Mouse (Mus musculus): ENCODE data around the gene Radil. TPM values are rescaled to one million over a fixed set of nuclear protein-coding genes. Genes with fewer than 3 reads are reported as not detected.

Gene Radil
- polyA plus RNA-seq, 1 experiment from 2014 or later: 7.9 TPM

DNA sequence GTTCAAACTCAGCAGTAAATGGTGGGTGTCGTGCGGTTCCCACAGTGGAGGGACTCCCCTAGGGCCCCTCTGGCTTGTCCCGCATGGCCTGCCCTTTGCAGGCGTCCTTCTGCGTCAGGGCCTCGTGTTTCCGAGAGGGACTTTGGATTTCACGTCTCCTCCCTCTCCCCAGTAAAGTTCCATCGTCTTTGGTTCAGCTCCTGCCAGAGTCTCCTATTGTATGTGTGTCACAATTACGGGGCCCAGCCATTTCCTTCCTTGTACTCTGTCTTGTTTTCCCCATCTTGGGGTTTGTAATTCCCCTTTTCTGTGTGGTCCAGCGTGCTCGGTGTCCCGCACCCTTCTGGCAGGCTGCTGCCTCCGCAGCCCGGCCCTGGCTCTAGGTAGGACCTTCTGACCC is 107.4 kb downstream of the Radil start:
- H3K4me3 ChIP-seq (replicated peaks): no peak overlapping the region
- WGBS: 78% methylated on average over 15 of the region's 15 CpGs
- H3K4me2 ChIP-seq (replicated peaks): no peak overlapping the region
- no peaks in the 10 kb centered on the region for H3K36me3 ChIP-seq
- H3K4me1 ChIP-seq: peaks cover 81% of the 10 kb centered on the region
- 0 out of 2 replicates have a peak overlapping the region, but pooled peaks have one; percentile 44 for H3K27ac ChIP-seq (replicated peaks)
- H3K9ac ChIP-seq: no peak overlapping the region
- H3K27me3 ChIP-seq: no peaks in the 10 kb centered on the region
- H3K9me3 ChIP-seq (replicated peaks): no peaks in the 10 kb centered on the region
- ATAC-seq (ENCODE audit: insufficient number of reproducible peaks, low FRiP score, low TSS enrichment, low read depth): no peak

DNA sequence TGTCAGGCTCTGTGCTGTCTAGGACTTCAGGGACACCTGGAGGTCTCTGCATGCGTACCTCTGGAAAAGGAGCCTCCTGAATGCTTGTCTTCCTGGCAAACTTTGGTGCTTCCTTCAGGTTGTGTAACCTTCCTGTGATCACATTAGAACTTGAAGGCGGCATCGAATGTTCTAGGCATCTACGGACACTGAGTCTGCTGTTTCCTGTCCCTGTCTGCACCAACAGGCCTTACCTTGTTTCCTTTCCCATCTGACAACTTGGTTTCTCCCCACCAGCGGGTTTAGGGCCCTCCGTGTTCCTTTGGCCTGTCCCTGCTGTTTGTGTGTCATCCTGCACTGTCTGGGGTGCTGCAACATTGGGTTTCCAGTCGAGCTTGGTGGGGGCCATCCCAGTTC is 108.9 kb downstream of the Radil start:
- no peaks in the 10 kb centered on the region for H3K9me3 ChIP-seq (replicated peaks)
- ATAC-seq (ENCODE audit: insufficient number of reproducible peaks, low FRiP score, low TSS enrichment, low read depth): no peak
- H3K4me3 ChIP-seq (replicated peaks): no peak overlapping the region
- 78% methylated on average over 7 of the region's 7 CpGs for WGBS
- peaks cover 85% of the 10 kb centered on the region for H3K4me1 ChIP-seq
- H3K9ac ChIP-seq: no peak overlapping the region
- H3K27ac ChIP-seq (replicated peaks): peak overlapping the region; percentile 96
- H3K4me2 ChIP-seq (replicated peaks): no peak overlapping the region
- no peaks in the 10 kb centered on the region for H3K27me3 ChIP-seq
- peaks cover 6% of the 10 kb centered on the region; the same call in 1 of the 2 replicates for H3K36me3 ChIP-seq

DNA sequence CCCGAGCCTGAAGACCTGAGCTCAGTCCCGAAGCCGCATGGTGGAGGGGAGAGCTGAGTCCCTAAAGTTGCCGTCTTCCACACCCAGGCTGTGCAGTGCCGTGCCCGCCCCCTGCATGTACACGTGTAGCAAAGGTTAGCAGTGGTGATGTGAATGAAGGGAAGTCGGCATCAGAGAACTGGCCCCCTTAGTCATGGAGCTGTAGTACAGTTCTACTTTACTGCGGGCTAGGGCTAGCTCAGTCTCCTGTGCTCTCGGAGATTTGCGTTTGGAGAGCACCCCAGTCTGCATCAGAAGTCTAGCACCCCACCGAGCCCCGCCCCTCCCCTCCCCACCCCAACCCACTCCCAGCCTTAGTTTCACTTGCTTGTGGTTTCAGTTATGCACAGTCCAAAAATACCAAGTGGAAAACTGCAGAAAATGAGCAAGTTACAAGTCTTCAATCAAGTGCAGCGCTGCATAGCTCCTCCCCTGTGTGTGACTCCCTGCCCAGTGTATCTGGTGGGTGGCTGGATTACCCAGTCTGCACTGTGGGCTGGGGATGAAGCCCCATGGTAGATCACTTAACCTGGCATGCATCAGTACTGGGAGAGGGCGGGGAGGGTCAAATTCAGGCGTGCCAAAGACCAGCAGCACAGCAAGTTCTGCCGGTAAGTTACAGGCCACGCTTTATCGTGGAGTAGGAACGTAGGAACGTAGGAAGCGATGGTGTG is 109.4 kb downstream of the Radil start:
- no peak overlapping the region for H3K9ac ChIP-seq
- 0 out of 2 replicates have a peak, but pooled peaks have one; percentile 34 for ATAC-seq (ENCODE audit: insufficient number of reproducible peaks, low FRiP score, low TSS enrichment, low read depth)
- no peaks in the 10 kb centered on the region for H3K27me3 ChIP-seq
- peaks cover 8% of the 10 kb centered on the region; the same call in 1 of the 2 replicates for H3K36me3 ChIP-seq
- peak overlapping the region; percentile 66 for H3K4me2 ChIP-seq (replicated peaks)
- no peaks in the 10 kb centered on the region for H3K9me3 ChIP-seq (replicated peaks)
- H3K4me3 ChIP-seq (replicated peaks): peak overlapping the region; percentile 35; the same call in 1 of the 2 replicates
- peaks cover 88% of the 10 kb centered on the region for H3K4me1 ChIP-seq
- H3K27ac ChIP-seq (replicated peaks): peak overlapping the region; percentile 96
- WGBS: 33% methylated on average over 22 of the region's 22 CpGs

DNA sequence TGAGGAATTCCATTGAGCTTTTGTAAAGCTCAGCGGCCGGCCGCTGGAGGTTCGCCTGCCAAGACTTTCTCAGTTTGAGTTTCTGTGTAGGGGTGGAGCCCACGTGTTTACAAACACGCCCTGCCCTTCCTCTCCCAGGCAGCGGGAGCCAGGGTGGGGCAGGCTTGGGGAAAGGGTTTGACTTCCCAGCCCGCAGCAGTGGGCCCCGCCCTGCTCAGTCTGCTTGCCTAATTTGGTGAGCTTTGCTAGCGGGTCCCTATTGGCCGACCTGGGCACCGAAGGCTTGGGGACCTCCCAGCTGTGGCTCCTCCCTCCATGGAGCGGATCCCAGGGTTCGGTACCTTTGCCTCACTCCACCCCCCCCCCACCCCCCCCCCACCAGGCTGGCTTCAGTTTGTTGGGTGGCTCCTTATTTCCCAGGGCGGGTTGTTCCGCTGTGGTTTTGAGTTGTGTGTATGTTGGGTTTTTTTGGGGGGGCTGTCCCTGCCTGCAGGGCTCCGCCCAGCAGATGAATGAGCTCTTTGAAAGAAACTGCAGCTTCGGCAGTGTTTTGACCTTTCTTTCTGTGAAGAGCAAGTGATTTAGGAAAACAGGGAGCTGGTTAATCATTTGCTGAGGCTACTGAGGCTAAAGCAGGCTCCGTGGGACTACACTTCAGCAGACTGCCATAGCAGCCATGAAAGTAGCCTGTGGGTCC is 110.3 kb downstream of the Radil start:
- H3K27me3 ChIP-seq: no peaks in the 10 kb centered on the region

DNA sequence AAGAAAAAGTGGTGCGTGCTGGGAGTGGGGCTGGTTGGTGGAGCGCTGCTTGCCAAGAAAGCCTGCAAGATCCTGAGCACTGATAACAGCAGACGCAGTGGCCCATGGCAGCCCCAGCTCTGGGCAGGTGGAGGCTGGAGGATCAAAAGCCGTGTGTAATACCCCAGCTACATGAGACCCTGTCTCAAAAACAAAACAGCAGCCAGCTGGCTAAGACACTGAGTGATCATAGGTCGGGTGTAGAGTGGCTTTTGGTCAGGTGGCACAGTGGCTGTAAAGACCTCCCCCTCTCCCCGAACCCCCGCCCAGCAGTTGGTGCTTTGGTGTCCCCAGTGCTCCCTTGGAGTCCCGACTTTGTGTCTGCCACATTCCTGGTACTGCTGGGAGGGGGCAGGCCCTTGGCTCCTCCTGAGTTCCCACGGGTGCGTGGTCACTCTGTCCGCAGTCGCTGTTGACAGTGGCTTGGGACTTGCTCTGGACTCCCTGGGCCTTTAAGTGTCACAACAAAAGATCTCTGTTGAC is 110.9 kb downstream of the Radil start:
- peak; percentile 9 for ATAC-seq (ENCODE audit: insufficient number of reproducible peaks, low FRiP score, low TSS enrichment, low read depth)
- H3K9ac ChIP-seq: no peak overlapping the region
- H3K4me2 ChIP-seq (replicated peaks): peak overlapping the region; percentile 66
- H3K9me3 ChIP-seq (replicated peaks): no peaks in the 10 kb centered on the region
- H3K27ac ChIP-seq (replicated peaks): peak overlapping the region; percentile 96
- peaks cover 23% of the 10 kb centered on the region for H3K36me3 ChIP-seq
- peak overlapping the region; percentile 35 for H3K4me3 ChIP-seq (replicated peaks)
- WGBS: 3% methylated on average over 12 of the region's 12 CpGs
- H3K27me3 ChIP-seq: no peaks in the 10 kb centered on the region
- H3K4me1 ChIP-seq: peaks cover 79% of the 10 kb centered on the region

More for the DNA sequence above, 110.3 kb downstream of the Radil start:
- no peak overlapping the region for H3K9ac ChIP-seq
- peak; percentile 96 for ATAC-seq (ENCODE audit: insufficient number of reproducible peaks, low FRiP score, low TSS enrichment, low read depth)
- H3K4me2 ChIP-seq (replicated peaks): peak overlapping the region; percentile 66
- H3K4me1 ChIP-seq: peaks cover 85% of the 10 kb centered on the region
- peak overlapping the region; percentile 35 for H3K4me3 ChIP-seq (replicated peaks)
- peak overlapping the region; percentile 96 for H3K27ac ChIP-seq (replicated peaks)
- H3K9me3 ChIP-seq (replicated peaks): no peaks in the 10 kb centered on the region
- H3K36me3 ChIP-seq: peaks cover 17% of the 10 kb centered on the region
- WGBS: under 1% methylated on average over 19 of the region's 19 CpGs

DNA sequence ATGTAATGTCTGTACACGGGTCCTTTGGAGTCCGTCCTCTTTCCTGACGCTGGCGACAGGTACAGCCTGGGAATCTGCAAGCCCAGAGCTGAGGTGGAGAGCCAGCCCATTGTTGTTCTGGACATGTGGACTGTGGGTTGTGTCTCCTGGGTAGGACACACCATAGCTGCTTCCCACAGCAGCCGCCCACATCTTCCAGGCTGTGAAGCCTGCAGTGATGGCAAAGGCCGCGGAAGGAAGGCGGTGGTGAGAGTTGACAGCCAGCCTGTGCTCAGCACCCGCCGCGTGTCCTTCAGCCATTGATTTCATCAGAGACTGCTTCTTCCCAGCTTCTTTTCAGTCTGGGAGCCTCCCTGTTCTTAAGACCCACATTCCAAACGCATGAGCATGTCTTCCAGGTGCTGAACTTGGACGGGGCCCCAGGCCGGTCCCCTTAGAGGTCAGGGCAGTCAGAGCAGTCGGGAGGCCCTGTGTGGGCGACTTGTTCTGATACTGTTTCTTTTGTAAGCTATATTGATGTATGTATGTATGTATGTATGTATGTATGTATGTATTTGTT is 112.4 kb downstream of the Radil start:
- Histone ChIP-seq H3K36me3 (peaks cover 26% of the 10 kb centered on the region), H3K4me1 (peaks cover 74% of the 10 kb centered on the region), H3K27ac (replicated peaks) (0 out of 2 replicates have a peak overlapping the region, but pooled peaks have one; percentile 96), H3K9me3 (replicated peaks) (no peaks in the 10 kb centered on the region), H3K4me2 (replicated peaks) (no peak overlapping the region), H3K27me3 (no peaks in the 10 kb centered on the region), H3K4me3 (replicated peaks) (no peak overlapping the region), H3K9ac (no peak overlapping the region)
- WGBS: 87% methylated on average over 16 of the region's 16 CpGs
- no peak for ATAC-seq (ENCODE audit: insufficient number of reproducible peaks, low FRiP score, low TSS enrichment, low read depth)

DNA sequence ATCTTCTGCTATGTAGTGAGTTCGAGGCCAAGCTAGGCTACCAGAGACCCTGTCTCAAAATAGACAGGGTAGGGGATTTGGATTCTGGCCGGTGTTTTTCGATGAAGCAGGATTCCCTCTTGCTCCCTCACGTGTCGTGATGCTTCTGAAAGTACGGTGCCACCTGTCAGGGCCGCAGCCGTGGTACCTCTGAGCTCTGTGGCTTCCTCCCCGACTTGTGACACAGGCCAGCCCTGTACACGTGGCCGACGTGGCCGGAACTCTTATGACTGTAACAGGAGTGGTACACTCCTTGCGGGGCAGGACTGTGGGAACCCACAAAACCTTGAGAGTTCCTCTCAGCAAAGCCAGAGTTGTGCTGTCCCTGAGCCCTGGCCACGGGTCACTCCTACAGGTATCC is 115.2 kb downstream of the Radil start:
- ATAC-seq (ENCODE audit: insufficient number of reproducible peaks, low FRiP score, low TSS enrichment, low read depth): no peak
- no peaks in the 10 kb centered on the region for H3K9me3 ChIP-seq (replicated peaks)
- H3K4me3 ChIP-seq (replicated peaks): no peak overlapping the region
- peaks cover 76% of the 10 kb centered on the region for H3K4me1 ChIP-seq
- no peak overlapping the region for H3K4me2 ChIP-seq (replicated peaks)
- 95% methylated on average over 15 of the region's 15 CpGs for WGBS
- no peaks in the 10 kb centered on the region for H3K27me3 ChIP-seq
- H3K9ac ChIP-seq: no peak overlapping the region
- H3K36me3 ChIP-seq: peaks cover 26% of the 10 kb centered on the region
- no peak overlapping the region for H3K27ac ChIP-seq (replicated peaks)

Other genes with a start within 250 kb of the Radil start
- 6.5 and 6.6 TPM in 2 replicates for gene Foxk1, start 149.6 kb downstream of the Radil start, polyA plus RNA-seq (2015; fragmentation: Nextera tagmentation; extraction: Ambion mirVana)
- gene Ap5z1, start 87.2 kb downstream of the Radil start, polyA plus RNA-seq (2015; fragmentation: Nextera tagmentation; extraction: Ambion mirVana): 9.9 and 11.8 TPM in 2 replicates
- 0.05 and 0.13 TPM in 2 replicates for gene Papolb, start 21.0 kb downstream of the Radil start, polyA plus RNA-seq (2015; fragmentation: Nextera tagmentation; extraction: Ambion mirVana)
- gene Mmd2, start 57.7 kb upstream of the Radil start, polyA plus RNA-seq (2015; fragmentation: Nextera tagmentation; extraction: Ambion mirVana): 4.1 and 4.6 TPM in 2 replicates
- gene Wipi2, start 76.6 kb upstream of the Radil start, polyA plus RNA-seq (2015; fragmentation: Nextera tagmentation; extraction: Ambion mirVana): 44.7 and 47.8 TPM in 2 replicates
- gene Slc29a4, start 141.4 kb upstream of the Radil start, polyA plus RNA-seq (2015; fragmentation: Nextera tagmentation; extraction: Ambion mirVana): 6.1 and 7.1 TPM in 2 replicates

Measured in embryonic facial prominence, embryonic 15.5 days (tissue).